Comparison of ENCODE assay signal across 8 mouse cellular contexts in genomic region chr7:64049183-64049965, GRCm38 (mm10).
A peak's percentile ranks its signal among the peaks of the same experiment; 100 is the strongest.
DNase-seq lines count a peak whose midpoint lies in the region; ATAC-seq and TF ChIP-seq lines count a peak whose summit lies in the region.

No protein-coding gene starts in this region.

- ATAC-seq in limb, embryonic 15.5 days (ENCODE audit: insufficient number of reproducible peaks, low FRiP score, low TSS enrichment, low read depth) = no peak

- no peak for DNase-seq in testis, postnatal 14 days (ENCODE audit: low spot score)
- peak; percentile 94 for DNase-seq in heart, embryonic 10.5 days (ENCODE audit: low spot score)
- no peak for DNase-seq in cerebellum, adult 11 months
- DNase-seq in right cerebral cortex, postnatal 4 days = no peak
- DNase-seq in urinary bladder, postnatal 10 days (ENCODE audit: low spot score) = no peak

- 22% methylated on average over 11 of the region's 11 CpGs for WGBS in heart, embryonic 10.5 days
- 77% methylated on average over 11 of the region's 11 CpGs for WGBS in limb, embryonic 15.5 days

- no peak for TF ChIP-seq POLR2A in testis, adult 2 months (IDR thresholded peaks at IDR 0.05; ENCODE audit: control insufficient read depth, low read depth, low read length)
- no peak for TF ChIP-seq POLR2A in myocyte (IDR thresholded peaks at IDR 0.05; ENCODE audit: insufficient read length, low read depth)

- H3K4me2 ChIP-seq in limb, embryonic 15.5 days = peak overlapping the region; percentile 81
- no peak overlapping the region for H3K4me2 ChIP-seq in myocyte (ENCODE audit: low read depth)

- H3K27me3 ChIP-seq in testis, adult 2 months (ENCODE audit: control insufficient read depth, insufficient read depth, low read length) = no peaks in the 10 kb centered on the region
- no peaks in the 10 kb centered on the region for H3K27me3 ChIP-seq in heart, embryonic 10.5 days (ENCODE audit: insufficient read depth, poor library complexity, severe bottlenecking)
- no peaks in the 10 kb centered on the region for H3K27me3 ChIP-seq in limb, embryonic 15.5 days
- H3K27me3 ChIP-seq in myocyte (ENCODE audit: control insufficient read depth, insufficient read depth, insufficient read length) = no peaks in the 10 kb centered on the region

- no peak overlapping the region for H3K27ac ChIP-seq in testis, adult 2 months (ENCODE audit: control insufficient read depth, insufficient read depth, low read depth, low read length)
- H3K27ac ChIP-seq in heart, embryonic 10.5 days = peak overlapping the region; percentile 97
- H3K27ac ChIP-seq in limb, embryonic 15.5 days = peak overlapping the region; percentile 48; the same call in 1 of the 2 replicates

- no peaks in the 10 kb centered on the region for H3K36me3 ChIP-seq in testis, adult 2 months (ENCODE audit: control insufficient read depth, insufficient read depth, low read length)
- no peaks in the 10 kb centered on the region for H3K36me3 ChIP-seq in heart, embryonic 10.5 days
- no peaks in the 10 kb centered on the region for H3K36me3 ChIP-seq in limb, embryonic 15.5 days
- H3K36me3 ChIP-seq in myocyte (ENCODE audit: control insufficient read depth, insufficient read depth) = no peaks in the 10 kb centered on the region

- peak overlapping the region; percentile 15 for H3ac ChIP-seq in myocyte (ENCODE audit: control insufficient read depth, insufficient read length)

- no peaks in the 10 kb centered on the region for H3K9me3 ChIP-seq in heart, embryonic 10.5 days
- no peaks in the 10 kb centered on the region for H3K9me3 ChIP-seq in limb, embryonic 15.5 days

- TF ChIP-seq CTCF in testis, adult 2 months (IDR thresholded peaks at IDR 0.05; ENCODE audit: control insufficient read depth, insufficient read depth, insufficient replicate concordance, low read depth, low read length) = no peak

- peaks cover 21% of the 10 kb centered on the region for H3K4me1 ChIP-seq in testis, adult 2 months (ENCODE audit: control insufficient read depth, insufficient read depth, low read length)
- peaks cover 39% of the 10 kb centered on the region for H3K4me1 ChIP-seq in heart, embryonic 10.5 days
- H3K4me1 ChIP-seq in limb, embryonic 15.5 days = peaks cover 28% of the 10 kb centered on the region

- no peaks in the 10 kb centered on the region for H3K79me2 ChIP-seq in myocyte (ENCODE audit: control insufficient read depth, insufficient read depth)

- H3K9ac ChIP-seq in limb, embryonic 15.5 days = no peak overlapping the region

- peak overlapping the region; percentile 73 for H3K4me3 ChIP-seq in testis, adult 2 months (ENCODE audit: control insufficient read depth, low read depth, low read length)
- H3K4me3 ChIP-seq in heart, embryonic 10.5 days = peak overlapping the region; percentile 61
- peak overlapping the region; percentile 44; the same call in 1 of the 2 replicates for H3K4me3 ChIP-seq in limb, embryonic 15.5 days
- no peak overlapping the region for H3K4me3 ChIP-seq in myocyte

TF ChIP-seq in myocyte, 11 proteins besides CTCF, POLR2A, EP300 and RAD21:
- TF ChIP-seq SRF (IDR thresholded peaks at IDR 0.05; ENCODE audit: control insufficient read depth, insufficient read length, low read depth) (no peak), REST (IDR thresholded peaks at IDR 0.05; ENCODE audit: insufficient read depth, insufficient read length) (no peak), USF1 (IDR thresholded peaks at IDR 0.05; ENCODE audit: low read depth) (no peak)
